Mouse (Mus musculus) forebrain, postnatal 0 days (tissue): ENCODE measurements around the gene Lrrc4. TPM values are rescaled to one million over a fixed set of nuclear protein-coding genes. Genes with fewer than 3 reads are reported as not detected.

Source experiments
- ATAC-seq: fragments of 200-750 bp; cut with Nextera tagmentation; 2 replicates; pipeline ENCODE4 v1.8.0; 2017; ENCODE audit warnings: mild to moderate bottlenecking, moderate library complexity
- DNase-seq: peaks from one replicate; pipeline ENCODE4 v3.0.0-alpha.2; 2015
- H3K27ac ChIP-seq: fragments of 300-500 bp; sonication (generic); 2 replicates; pipeline ENCODE4 v1.5.1; 2014; ENCODE audit warnings: low read depth, mild to moderate bottlenecking, antibody characterized with exemption, low read length, moderate library complexity, mixed read lengths
- H3K27me3 ChIP-seq: fragments of 300-500 bp; sonication (generic); 2 replicates; pipeline ENCODE4 v1.6.1; 2014; ENCODE audit warnings: mild to moderate bottlenecking, low read length, mixed read lengths; ENCODE audit not compliant: insufficient read depth
- H3K36me3 ChIP-seq: fragments of 300-500 bp; sonication (generic); 2 replicates; pipeline ENCODE4 v1.6.1; 2014; ENCODE audit warnings: mild to moderate bottlenecking, moderate library complexity; ENCODE audit not compliant: insufficient read depth
- H3K4me1 ChIP-seq: fragments of 300-500 bp; sonication (generic); 2 replicates; pipeline ENCODE4 v1.6.1; 2014; ENCODE audit warnings: antibody characterized with exemption; ENCODE audit not compliant: insufficient read depth
- H3K4me2 ChIP-seq: fragments of 300-500 bp; sonication (generic); 2 replicates; pipeline ENCODE4 v1.6.1; 2014; ENCODE audit warnings: low read depth, mild to moderate bottlenecking, moderate library complexity
- H3K4me3 ChIP-seq: fragments of 300-500 bp; sonication (generic); 2 replicates; pipeline ENCODE4 v1.5.1; 2014; ENCODE audit warnings: low read depth, low read length, mixed read lengths
- H3K9ac ChIP-seq: fragments of 300-500 bp; sonication (generic); 2 replicates; pipeline ENCODE4 v1.6.1; 2014; ENCODE audit warnings: mild to moderate bottlenecking
- H3K9me3 ChIP-seq: fragments of 300-500 bp; sonication (generic); 2 replicates; pipeline ENCODE4 v1.6.1; 2016; ENCODE audit warnings: low read length
- CTCF ChIP-seq: sonication (generic); IDR thresholded peaks from 2 replicates; pipeline ENCODE4 v1.5.1; 2016; ENCODE audit warnings: antibody characterized with exemption, control low read depth, low read depth
- WGBS: fragments of 180-500 bp; shearing (Covaris S2); extraction: QIAGEN DNeasy Blood & Tissue Kit; methylation state at CpG from one replicate; pipeline ENCODE4 v1.1.7; 2014; 5-methylcytosine and 5-hydroxymethylcytosine counted together
- polyA plus RNA-seq: library from polyadenylated mRNA; unstranded; fragments of >200 nt; fragmentation: Nextera tagmentation; extraction: Ambion mirVana; gene quantifications from 2 replicates; pipeline ENCODE4 v1.2.1, GENCODE M21; 2015
- total RNA-seq: library from RNA; depleted of rRNA; stranded (reverse); fragments of >200 nt; gene quantifications from 2 replicates; pipeline ENCODE4 v1.2.3, GENCODE M21; 2014

The Lrrc4 gene
- total and polyA plus RNA-seq, 2 experiments from 2014 or later, result 5.4 to 37.1 TPM

DNA sequence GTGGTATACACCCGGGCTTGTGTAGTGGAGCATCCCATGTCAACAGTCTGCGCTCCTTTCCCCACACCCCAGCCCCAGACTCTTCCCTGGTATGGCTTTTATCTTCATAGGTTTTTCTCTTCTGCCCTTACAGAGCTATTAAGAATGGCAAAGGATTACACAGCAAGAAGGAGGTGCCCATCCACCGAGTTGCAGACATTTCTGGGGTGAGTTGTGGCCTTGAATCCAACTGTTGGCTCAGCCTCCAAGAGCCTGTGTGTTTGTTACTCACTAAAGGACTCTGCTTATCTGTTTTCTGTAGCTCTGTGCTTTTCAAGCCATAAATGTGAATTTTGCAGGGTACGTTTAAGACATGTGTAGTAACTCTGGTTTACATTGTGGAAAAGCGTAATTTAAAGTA lies 106.8 kb downstream of the Lrrc4 start:
- H3K9me3 ChIP-seq, result no peaks in the 10 kb centered on the region
- ATAC-seq (no peak), DNase-seq (no peak)
- TF ChIP-seq CTCF, result no peak
- WGBS, result 56% methylated on average over 5 of the region's 5 CpGs
- H3K27me3 ChIP-seq, result no peaks in the 10 kb centered on the region
- no peak overlapping the region for H3K9ac ChIP-seq
- no peaks in the 10 kb centered on the region for H3K4me1 ChIP-seq
- no peak overlapping the region for H3K4me3 ChIP-seq
- H3K36me3 ChIP-seq, result no peaks in the 10 kb centered on the region
- no peak overlapping the region for H3K27ac ChIP-seq
- H3K4me2 ChIP-seq, result no peak overlapping the region

DNA sequence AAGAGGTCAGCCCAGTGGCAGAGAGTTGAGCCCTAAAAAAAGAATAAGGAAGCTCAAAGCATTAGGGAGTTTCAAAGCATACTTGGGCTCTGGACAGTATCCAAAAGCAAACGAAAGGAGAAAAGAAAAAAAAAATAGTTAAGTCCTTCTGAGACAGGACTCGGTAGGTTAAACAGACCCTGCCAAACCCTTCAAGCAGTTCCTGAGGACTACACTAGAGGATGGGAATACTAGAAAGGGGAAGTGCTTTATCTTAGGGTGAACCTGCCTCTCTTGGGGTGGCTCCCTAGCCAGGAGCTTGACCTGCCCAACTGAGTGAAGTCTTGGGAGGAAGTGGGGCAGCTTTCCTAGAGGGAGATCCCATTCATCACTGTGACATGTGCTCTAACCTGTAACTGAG lies 108.5 kb downstream of the Lrrc4 start:
- Histone ChIP-seq H3K27me3 (no peaks in the 10 kb centered on the region), H3K4me1 (no peaks in the 10 kb centered on the region)
- 26% methylated on average over 2 of the region's 2 CpGs for WGBS

DNA sequence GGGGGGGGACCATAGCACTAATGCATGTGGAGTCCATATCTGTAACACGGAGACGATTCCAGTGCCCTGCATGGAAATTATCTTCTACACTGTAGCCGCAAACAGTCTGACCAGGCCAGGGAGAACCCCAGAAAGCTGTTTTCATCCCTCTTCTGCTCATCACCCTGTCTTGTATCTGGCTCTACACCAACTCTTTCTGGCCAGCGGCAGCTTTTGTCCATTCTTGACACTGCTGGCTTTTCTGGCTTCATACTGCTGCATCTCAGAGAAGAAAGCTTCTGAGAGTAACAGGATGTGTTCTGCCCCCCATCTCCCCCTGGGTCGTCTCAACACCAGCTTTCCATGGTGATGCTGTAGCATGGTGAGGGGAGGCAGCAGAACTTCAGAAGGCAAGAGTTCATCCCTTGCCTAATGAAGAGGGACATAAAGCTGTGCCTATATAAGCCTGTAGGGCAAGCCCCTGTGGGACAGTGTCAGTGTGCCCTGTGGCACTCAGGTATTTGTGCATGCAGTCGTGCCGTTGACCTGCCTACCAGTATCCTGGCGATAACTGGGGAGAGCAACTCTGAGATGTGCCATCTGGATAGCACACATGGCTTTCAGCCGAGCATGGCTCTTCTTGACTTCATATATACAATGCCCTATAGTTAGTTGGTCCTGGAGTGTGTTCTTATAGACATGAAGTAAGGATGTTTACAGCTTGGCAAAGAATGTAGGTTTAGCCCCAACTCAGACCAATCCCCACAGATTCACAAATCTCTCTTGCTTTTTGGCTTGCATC lies 111.0 kb downstream of the Lrrc4 start:
- Histone ChIP-seq H3K4me1 (no peaks in the 10 kb centered on the region), H3K27ac (no peak overlapping the region), H3K4me2 (no peak overlapping the region), H3K9me3 (no peaks in the 10 kb centered on the region), H3K36me3 (no peaks in the 10 kb centered on the region), H3K4me3 (no peak overlapping the region), H3K9ac (no peak overlapping the region), H3K27me3 (no peaks in the 10 kb centered on the region)
- 91% methylated on average over 9 of the region's 9 CpGs for WGBS
- no peak for TF ChIP-seq CTCF
- no peak for DNase-seq
- no peak for ATAC-seq

More for the DNA sequence above, 108.5 kb downstream of the Lrrc4 start:
- no peak overlapping the region for H3K4me2 ChIP-seq
- ATAC-seq, result no peak
- no peaks in the 10 kb centered on the region for H3K36me3 ChIP-seq
- TF ChIP-seq CTCF, result no peak
- no peaks in the 10 kb centered on the region for H3K9me3 ChIP-seq
- no peak overlapping the region for H3K27ac ChIP-seq
- H3K4me3 ChIP-seq, result no peak overlapping the region
- no peak for DNase-seq
- H3K9ac ChIP-seq, result no peak overlapping the region

DNA sequence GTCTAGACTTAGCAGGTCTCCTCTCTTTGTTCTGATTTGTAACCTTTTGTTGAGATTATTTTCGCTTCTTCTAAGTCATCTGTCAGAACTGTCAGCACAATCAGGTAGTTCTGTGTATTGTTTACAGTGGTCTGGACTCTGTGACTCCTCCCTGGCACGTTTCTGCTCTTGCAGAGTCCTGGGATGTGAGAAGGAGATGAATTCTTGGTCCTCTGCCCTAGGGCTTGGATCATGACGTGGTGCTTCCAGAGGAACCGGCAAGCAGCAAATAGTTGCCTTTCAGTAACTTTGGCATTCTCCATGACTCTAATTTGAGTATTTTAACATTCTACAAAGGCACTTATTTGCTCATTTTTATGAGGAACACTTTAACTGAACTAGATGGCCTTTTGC lies 113.7 kb downstream of the Lrrc4 start:
- TF ChIP-seq CTCF, result no peak
- ATAC-seq, result peak; percentile 20; the same call in 1 of the 2 replicates

GRCm38 (mm10) chr6:28717203-28717844 lies 114.2 kb downstream of the Lrrc4 start:
- H3K4me1 ChIP-seq, result no peaks in the 10 kb centered on the region
- WGBS, result 42% methylated on average over 7 of the region's 7 CpGs
- ATAC-seq, result peak; percentile 25; the same call in 1 of the 2 replicates
- no peak overlapping the region for H3K27ac ChIP-seq
- no peaks in the 10 kb centered on the region for H3K9me3 ChIP-seq
- H3K36me3 ChIP-seq, result no peaks in the 10 kb centered on the region
- no peak overlapping the region for H3K4me2 ChIP-seq
- H3K9ac ChIP-seq, result no peak overlapping the region
- no peaks in the 10 kb centered on the region for H3K27me3 ChIP-seq
- no peak overlapping the region for H3K4me3 ChIP-seq
- no peak for TF ChIP-seq CTCF
- no peak for DNase-seq

More for the DNA sequence above, 113.7 kb downstream of the Lrrc4 start:
- H3K9ac ChIP-seq, result no peak overlapping the region
- H3K4me3 ChIP-seq, result no peak overlapping the region
- no peak overlapping the region for H3K27ac ChIP-seq
- H3K4me2 ChIP-seq, result no peak overlapping the region
- WGBS, result 31% methylated on average over 4 of the region's 4 CpGs
- no peaks in the 10 kb centered on the region for H3K4me1 ChIP-seq
- no peaks in the 10 kb centered on the region for H3K36me3 ChIP-seq
- DNase-seq, result no peak
- H3K9me3 ChIP-seq, result no peaks in the 10 kb centered on the region
- H3K27me3 ChIP-seq, result no peaks in the 10 kb centered on the region

DNA sequence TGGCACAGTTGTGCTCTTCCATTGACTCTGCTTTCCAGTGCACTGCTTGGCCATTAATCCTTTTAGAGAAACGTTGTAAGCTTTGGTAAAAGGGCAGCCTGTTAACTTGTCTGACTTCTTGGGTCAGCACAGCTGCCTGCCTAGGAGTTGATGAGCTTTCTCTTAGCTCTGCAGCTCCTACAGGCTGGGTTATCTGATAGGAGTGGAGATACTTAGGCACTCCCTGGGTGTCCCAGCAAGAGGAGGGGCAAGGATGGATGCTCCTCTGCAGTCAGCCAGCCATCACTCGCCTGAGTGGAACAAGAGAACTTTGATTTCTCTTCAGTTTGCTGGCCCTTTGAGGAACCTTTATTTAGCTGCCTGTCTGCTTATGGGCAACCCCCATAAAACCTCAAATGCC lies 121.5 kb downstream of the Lrrc4 start:
- 28% methylated on average over 2 of the region's 2 CpGs for WGBS
- Histone ChIP-seq H3K4me2 (no peak overlapping the region), H3K36me3 (no peaks in the 10 kb centered on the region), H3K27ac (no peak overlapping the region), H3K4me3 (no peak overlapping the region), H3K9me3 (no peaks in the 10 kb centered on the region), H3K4me1 (peaks cover 18% of the 10 kb centered on the region), H3K9ac (no peak overlapping the region), H3K27me3 (no peaks in the 10 kb centered on the region)
- DNase-seq (no peak), ATAC-seq (no peak)
- no peak for TF ChIP-seq CTCF

GRCm38 (mm10) chr6:28706976-28707592 lies 124.5 kb downstream of the Lrrc4 start:
- WGBS, result 60% methylated on average over 12 of the region's 12 CpGs
- ATAC-seq, result no peak
- H3K4me1 ChIP-seq, result peaks cover 18% of the 10 kb centered on the region
- no peak for TF ChIP-seq CTCF
- no peak overlapping the region for H3K27ac ChIP-seq
- no peak overlapping the region for H3K9ac ChIP-seq
- no peak overlapping the region for H3K4me3 ChIP-seq
- no peaks in the 10 kb centered on the region for H3K27me3 ChIP-seq
- H3K4me2 ChIP-seq, result no peak overlapping the region
- no peak for DNase-seq
- H3K9me3 ChIP-seq, result no peaks in the 10 kb centered on the region
- no peaks in the 10 kb centered on the region for H3K36me3 ChIP-seq
